Mouse (Mus musculus) brain, embryonic 14.5 days (tissue): Measurements from ENCODE around the gene 3830417A13Rik. TPM values are rescaled to one million over a fixed set of nuclear protein-coding genes. Genes with fewer than 3 reads are reported as not detected.

Source experiments
- DNase-seq: peaks from one replicate; pipeline ENCODE4 v3.0.0-alpha.2; 2011; ENCODE audit warnings: low read depth
- CTCF ChIP-seq: fragments of 200-500 bp; IDR thresholded peaks from 2 replicates; pipeline ENCODE4 v1.5.1; 2012; ENCODE audit warnings: inconsistent platforms, mild to moderate bottlenecking, moderate library complexity, borderline replicate concordance; ENCODE audit not compliant: insufficient read depth, insufficient read length; ENCODE audit errors: extremely low read depth
- POLR2A ChIP-seq: fragments of 200-500 bp; IDR thresholded peaks from 2 replicates; pipeline ENCODE4 v1.6.1; 2012; ENCODE audit warnings: mild to moderate bottlenecking, inconsistent platforms, borderline replicate concordance; ENCODE audit not compliant: poor library complexity, insufficient read depth, insufficient read length, severe bottlenecking; ENCODE audit errors: extremely low read depth
- polyA plus RNA-seq: library from polyadenylated mRNA; depleted of rRNA; stranded (reverse); fragments of >200 nt; gene quantifications from 2 replicates; pipeline ENCODE4 v1.2.3, GENCODE M21; 2012; rRNA removed

Gene 3830417A13Rik
- polyA plus RNA-seq, result 0.07 and 0.08 TPM in 2 replicates

GRCm38 (mm10) chrX:64173248-64173647 is at the start of gene 3830417A13Rik:
Gene 3830417A13Rik, plus strand, starts transcription at chrX:64173548.
- no peak for DNase-seq
- TF ChIP-seq CTCF (no peak), POLR2A (no peak)

- no peak for DNase-seq
- TF ChIP-seq CTCF, result no peak
- no peak for TF ChIP-seq POLR2A
Observed at GRCm38 (mm10) chrX:64152098-64152497, 21.2 kb upstream of the 3830417A13Rik start, which contains the start of gene Gm6760. Gene Gm6760, minus strand, starts transcription at chrX:64152198.

GRCm38 (mm10) chrX:64181246-64181645 is 7.9 kb downstream of the 3830417A13Rik start:
- no peak for DNase-seq
- TF ChIP-seq POLR2A, result no peak
- no peak for TF ChIP-seq CTCF

Other genes with a start within 250 kb of the 3830417A13Rik start
- not detected in 2 replicates for gene Gm6760, start 21.4 kb upstream of the 3830417A13Rik start, polyA plus RNA-seq
- gene Slitrk4, start 103.4 kb downstream of the 3830417A13Rik start, polyA plus RNA-seq, result 1.9 and 3.3 TPM in 2 replicates